Mouse (Mus musculus) midbrain, embryonic 16.5 days (tissue): ENCODE results near the gene Car5b. TPM values are rescaled to one million over a fixed set of nuclear protein-coding genes. Genes with fewer than 3 reads are reported as not detected.

Experiments
- ATAC-seq: fragments of 200-750 bp; cut with Nextera tagmentation; 2 replicates; pipeline ENCODE4 v1.8.0; 2017; ENCODE audit warnings: moderate TSS enrichment
- H3K27ac ChIP-seq: fragments of 300-500 bp; sonication (generic); 2 replicates; pipeline ENCODE4 v1.5.1; 2014; ENCODE audit warnings: mild to moderate bottlenecking, low read length, mixed read lengths
- H3K27me3 ChIP-seq: fragments of 300-500 bp; sonication (generic); 2 replicates; pipeline ENCODE4 v1.6.1; 2014; ENCODE audit warnings: low read depth, low read length, mixed read lengths; ENCODE audit not compliant: control insufficient read depth, insufficient read depth
- H3K36me3 ChIP-seq: fragments of 300-500 bp; sonication (generic); 2 replicates; pipeline ENCODE4 v1.6.1; 2014; ENCODE audit warnings: mild to moderate bottlenecking, low read length, moderate library complexity, mixed read lengths; ENCODE audit not compliant: control insufficient read depth, insufficient read depth
- H3K4me1 ChIP-seq: fragments of 300-500 bp; sonication (generic); 2 replicates; pipeline ENCODE4 v1.6.1; 2014; ENCODE audit warnings: mild to moderate bottlenecking, low read length, mixed read lengths; ENCODE audit not compliant: control insufficient read depth, insufficient read depth
- H3K4me2 ChIP-seq: fragments of 300-500 bp; sonication (generic); 2 replicates; pipeline ENCODE4 v1.6.1; 2014; ENCODE audit warnings: mild to moderate bottlenecking, low read length, mixed read lengths
- H3K4me3 ChIP-seq: fragments of 300-500 bp; sonication (generic); 2 replicates; pipeline ENCODE4 v1.5.1; 2014; ENCODE audit warnings: low read depth, mild to moderate bottlenecking, low read length, moderate library complexity, mixed read lengths
- H3K9ac ChIP-seq: fragments of 300-500 bp; sonication (generic); 2 replicates; pipeline ENCODE4 v1.6.1; 2014; ENCODE audit warnings: low read depth, low read length, mixed read lengths
- H3K9me3 ChIP-seq: fragments of 300-500 bp; sonication (generic); replicated peaks from 2 replicates; pipeline ENCODE4 v1.6.1; 2014; ENCODE audit warnings: mild to moderate bottlenecking, low read length, mixed read lengths; ENCODE audit not compliant: control insufficient read depth, poor library complexity, severe bottlenecking
- WGBS: fragments of 180-500 bp; shearing (Covaris S2); extraction: QIAGEN DNeasy Blood & Tissue Kit; methylation state at CpG from one replicate; pipeline ENCODE4 v1.1.7; 2014; 5-methylcytosine and 5-hydroxymethylcytosine counted together
- polyA plus RNA-seq: library from polyadenylated mRNA; unstranded; fragments of >200 nt; fragmentation: Nextera tagmentation; extraction: Ambion mirVana; gene quantifications from 2 replicates; pipeline ENCODE4 v1.2.1, GENCODE M21; 2015

The Car5b gene
- 0.31 and 0.67 TPM in 2 replicates for polyA plus RNA-seq

DNA sequence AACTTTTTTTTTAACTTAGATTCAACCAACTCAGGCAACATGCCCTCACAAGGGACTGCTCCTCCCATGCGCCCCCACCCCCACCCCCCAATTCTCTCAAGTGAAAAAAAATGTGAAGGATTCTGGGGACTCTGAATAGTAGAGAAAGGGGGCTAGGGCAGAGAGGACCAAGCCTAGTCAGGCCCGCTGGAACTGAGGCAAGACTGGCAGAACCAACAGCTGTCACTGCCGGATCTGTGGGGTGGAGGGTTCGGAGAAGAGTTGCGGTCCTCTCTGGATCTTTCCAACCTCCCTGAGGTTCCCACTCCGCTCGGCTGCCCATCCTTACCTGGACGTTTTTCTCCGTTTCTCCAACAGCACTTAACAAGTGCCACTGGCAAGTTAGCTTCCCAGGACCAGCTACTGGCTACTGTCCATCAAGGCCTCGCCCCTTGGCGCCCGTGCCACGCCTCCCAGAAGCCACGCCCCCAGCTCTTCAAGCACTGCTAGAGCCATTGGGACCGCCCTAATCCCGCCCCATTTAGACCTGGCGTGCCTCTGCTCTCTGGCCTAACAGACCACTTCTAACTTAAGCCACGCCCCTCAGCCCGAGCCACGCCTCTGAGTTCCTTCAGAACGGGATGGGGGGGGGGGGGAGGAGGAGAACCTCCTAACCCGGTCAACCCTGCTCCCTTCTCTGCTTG, at the start of gene Car5b:
TSS of gene Car5b (minus strand) at position 391 of the 683 bp plus-strand sequence.
- ATAC-seq, result peak; percentile 90
- Histone ChIP-seq H3K4me2 (peak within 1 kb of the TSS; percentile 56), H3K27ac (no peak within 1 kb of the TSS), H3K4me1 (no peaks in the 10 kb centered on the region), H3K9me3 (no peaks in the 10 kb centered on the region), H3K4me3 (peak within 1 kb of the TSS; percentile 27), H3K36me3 (no peaks in the 10 kb centered on the region), H3K27me3 (peaks cover 3% of the 10 kb centered on the region; the same call in 1 of the 2 replicates), H3K9ac (no peak within 1 kb of the TSS)
- WGBS, result 14% methylated on average over 16 of the region's 22 CpGs

DNA sequence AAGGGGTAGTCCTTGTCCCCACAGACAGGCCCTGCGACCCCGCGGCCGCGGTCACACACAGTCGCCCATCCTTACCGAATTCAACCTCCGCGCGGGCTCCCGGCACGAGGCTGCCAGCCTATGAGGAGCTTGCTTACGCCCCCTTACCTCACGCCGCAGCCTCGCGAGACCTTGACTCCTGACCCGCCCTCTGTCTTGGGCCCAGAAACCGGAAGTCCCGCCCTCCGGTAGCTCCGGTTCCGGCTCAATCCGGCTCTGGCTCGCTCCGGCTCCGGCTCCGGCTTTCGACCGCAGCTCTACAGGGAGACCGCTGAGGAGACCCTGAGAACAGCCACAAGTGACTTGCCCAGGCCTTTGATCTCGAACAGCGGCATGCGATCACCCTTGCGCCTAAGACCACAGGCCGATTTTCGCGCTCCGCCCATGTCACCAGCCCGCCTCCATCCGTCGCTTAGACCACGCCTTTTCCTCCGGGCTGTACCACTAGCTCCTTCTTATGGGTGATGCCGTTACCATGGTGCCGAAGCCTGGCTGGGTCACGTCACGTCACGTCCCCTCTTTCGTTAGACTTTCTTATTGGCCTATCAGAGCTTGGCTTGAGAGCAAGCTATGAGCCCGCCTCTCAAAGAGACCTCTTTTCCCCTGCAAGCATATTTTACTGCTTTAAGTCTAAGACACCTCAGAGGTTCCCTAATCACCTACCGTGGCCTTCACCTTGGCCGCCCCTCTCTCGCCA, 48.4 kb upstream of the Car5b start, which contains the start of gene Siah1b:
TSS of gene Siah1b (minus strand) at position 454 of the 736 bp plus-strand sequence.
- WGBS, result 22% methylated on average over 51 of the region's 54 CpGs
- Histone ChIP-seq H3K4me2 (peak within 1 kb of the TSS; percentile 87), H3K27me3 (no peaks in the 10 kb centered on the region; the same call in none of the 2 replicates), H3K9me3 (no peaks in the 10 kb centered on the region), H3K27ac (peak within 1 kb of the TSS; percentile 91), H3K4me1 (no peaks in the 10 kb centered on the region; the same call in 1 of the 2 replicates), H3K36me3 (no peaks in the 10 kb centered on the region), H3K4me3 (peak within 1 kb of the TSS; percentile 51), H3K9ac (peak within 1 kb of the TSS; percentile 65; the same call in 1 of the 2 replicates)
- ATAC-seq, result peak; percentile 99

DNA sequence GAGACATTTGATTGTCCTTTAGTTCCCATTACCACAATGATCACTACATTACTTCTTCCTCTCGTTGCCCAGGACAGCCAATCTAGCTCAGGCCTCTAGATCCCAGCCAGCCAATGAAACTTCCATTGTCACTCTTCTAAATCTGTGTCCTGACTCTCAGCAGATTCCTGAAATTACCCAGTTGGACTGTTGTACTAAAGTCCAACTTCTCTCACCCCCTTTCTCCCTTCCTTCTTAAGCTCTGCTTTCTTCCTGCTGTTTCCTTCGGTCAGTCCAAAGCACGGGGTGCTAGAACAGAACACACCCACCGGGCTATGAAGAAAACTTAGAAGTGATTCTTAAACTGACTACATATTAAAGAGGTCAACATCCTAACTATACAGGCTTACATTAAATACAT, 41.2 kb upstream of the Car5b start:
- WGBS, result 83% methylated on average over 4 of the region's 4 CpGs

DNA sequence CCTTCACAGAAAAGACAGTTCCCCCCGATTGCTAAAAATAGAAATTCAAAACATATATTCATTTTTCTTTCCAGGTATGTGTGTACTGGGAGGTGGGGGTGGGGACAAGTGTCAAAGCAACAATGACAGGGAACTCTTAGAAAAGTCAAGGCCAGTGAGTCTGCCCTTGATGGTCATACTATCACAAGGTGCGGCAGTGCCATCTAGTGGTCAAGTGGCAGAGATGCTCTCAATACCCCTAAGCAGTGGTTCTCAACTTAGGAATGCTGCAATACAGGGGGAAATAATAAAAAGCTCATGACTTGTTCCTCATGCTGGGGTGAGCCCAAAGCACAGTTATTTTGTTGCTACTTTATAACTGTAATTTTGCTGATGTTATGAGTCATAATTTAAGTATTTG, 38.4 kb upstream of the Car5b start:
- Histone ChIP-seq H3K27ac (no peak overlapping the region), H3K27me3 (no peaks in the 10 kb centered on the region), H3K4me1 (no peaks in the 10 kb centered on the region), H3K4me2 (no peak overlapping the region), H3K9ac (no peak overlapping the region), H3K9me3 (no peaks in the 10 kb centered on the region), H3K36me3 (no peaks in the 10 kb centered on the region), H3K4me3 (no peak overlapping the region)
- WGBS, result 14% methylated on average over 2 of the region's 2 CpGs
- peak; percentile 66; the same call in 1 of the 2 replicates for ATAC-seq

More for the DNA sequence above, 41.2 kb upstream of the Car5b start:
- Histone ChIP-seq H3K4me3 (no peak overlapping the region), H3K9ac (no peak overlapping the region), H3K36me3 (no peaks in the 10 kb centered on the region), H3K27me3 (no peaks in the 10 kb centered on the region), H3K4me2 (no peak overlapping the region), H3K27ac (no peak overlapping the region), H3K9me3 (no peaks in the 10 kb centered on the region), H3K4me1 (no peaks in the 10 kb centered on the region)
- no peak for ATAC-seq

DNA sequence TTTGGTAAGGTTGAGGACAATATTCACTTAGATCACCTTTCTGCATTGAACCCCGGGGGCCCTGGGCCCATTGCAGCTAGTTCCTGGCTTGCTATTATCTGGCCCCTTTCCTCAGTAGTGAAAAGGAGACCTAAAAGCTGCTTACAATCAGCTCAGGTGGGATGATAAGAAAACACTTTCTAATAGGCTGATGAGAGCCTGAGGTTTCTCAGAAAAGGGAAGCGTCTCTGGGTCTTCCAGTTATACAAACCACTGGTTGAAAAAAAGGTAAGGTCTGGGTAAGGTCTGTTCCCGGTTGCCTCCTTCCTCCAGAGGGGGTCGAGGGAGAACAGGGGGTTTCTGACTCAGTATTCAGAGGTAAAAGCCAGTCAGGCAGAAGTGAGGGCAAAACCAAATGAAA, 31.3 kb upstream of the Car5b start:
- Histone ChIP-seq H3K27me3 (no peaks in the 10 kb centered on the region; the same call in none of the 2 replicates), H3K9ac (no peak overlapping the region), H3K36me3 (no peaks in the 10 kb centered on the region), H3K4me3 (no peak overlapping the region), H3K4me1 (no peaks in the 10 kb centered on the region), H3K27ac (no peak overlapping the region), H3K4me2 (no peak overlapping the region), H3K9me3 (no peaks in the 10 kb centered on the region)
- WGBS, result 71% methylated on average over 4 of the region's 4 CpGs
- no peak for ATAC-seq

DNA sequence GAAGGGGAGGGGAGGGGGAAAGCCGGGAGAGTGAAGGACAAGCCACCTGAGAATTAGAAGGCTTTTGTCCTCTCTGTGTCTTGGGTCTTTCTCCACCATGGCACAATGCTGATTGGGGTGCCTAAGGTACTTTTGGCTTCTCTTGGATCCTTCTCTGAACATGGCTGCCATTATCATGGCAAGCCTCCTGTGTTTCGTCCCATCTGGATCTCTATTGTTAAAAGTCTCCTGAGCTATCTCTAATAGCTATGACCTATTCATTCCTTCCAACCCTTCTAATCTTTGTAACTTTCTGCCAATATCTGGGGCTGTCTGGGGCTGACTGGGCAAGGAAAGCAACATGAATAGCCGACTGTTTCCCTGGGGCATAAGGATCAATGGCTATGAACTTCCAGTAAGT, 30.7 kb upstream of the Car5b start:
- Histone ChIP-seq H3K36me3 (no peaks in the 10 kb centered on the region), H3K27me3 (no peaks in the 10 kb centered on the region; the same call in none of the 2 replicates), H3K9ac (no peak overlapping the region), H3K4me1 (no peaks in the 10 kb centered on the region), H3K9me3 (no peaks in the 10 kb centered on the region), H3K4me3 (no peak overlapping the region), H3K4me2 (no peak overlapping the region), H3K27ac (no peak overlapping the region)
- WGBS, result 90% methylated on average over 3 of the region's 3 CpGs
- ATAC-seq, result no peak

DNA sequence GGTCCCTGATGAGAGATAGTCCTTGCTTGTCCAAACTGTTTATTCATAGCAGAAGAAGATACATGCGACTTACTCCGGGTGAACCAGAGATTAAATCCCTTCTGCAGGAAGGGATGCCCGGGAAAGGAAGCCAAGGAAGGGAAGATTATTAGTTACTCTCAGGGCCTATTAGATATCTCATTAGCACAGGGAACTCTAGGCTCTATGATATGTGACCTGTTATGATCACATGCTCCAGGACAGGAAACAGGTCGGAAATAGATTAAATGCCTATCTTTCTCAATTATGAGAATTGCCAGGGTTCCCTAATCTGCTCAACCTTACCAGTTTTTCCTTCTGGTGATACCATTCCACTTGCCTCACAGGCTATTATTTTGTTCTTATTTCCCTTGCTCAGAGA, 27.9 kb upstream of the Car5b start:
- Histone ChIP-seq H3K27ac (no peak overlapping the region), H3K9ac (no peak overlapping the region), H3K4me2 (no peak overlapping the region), H3K36me3 (no peaks in the 10 kb centered on the region), H3K4me3 (no peak overlapping the region), H3K9me3 (no peaks in the 10 kb centered on the region), H3K4me1 (no peaks in the 10 kb centered on the region), H3K27me3 (no peaks in the 10 kb centered on the region; the same call in none of the 2 replicates)
- WGBS, result 93% methylated on average over 4 of the region's 4 CpGs
- ATAC-seq, result no peak

DNA sequence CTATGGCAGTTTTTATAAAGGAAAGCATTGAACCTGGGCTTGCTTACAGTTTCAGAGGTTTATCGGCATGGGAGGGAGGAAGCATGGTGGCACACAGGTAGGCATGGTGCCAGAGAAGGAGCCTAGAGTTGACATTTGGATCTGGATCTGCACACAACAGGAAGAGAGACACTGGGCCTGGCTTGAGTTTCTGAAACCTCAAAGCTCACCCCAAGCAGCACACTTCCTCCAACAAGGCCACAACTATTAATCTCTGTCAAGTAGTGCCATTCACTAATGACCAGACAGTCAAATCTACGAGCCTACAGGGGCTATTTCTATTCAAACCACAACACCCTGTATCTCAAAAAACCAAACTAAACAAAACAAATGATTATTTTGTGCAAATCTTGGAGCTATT, 18.9 kb upstream of the Car5b start:
- Histone ChIP-seq H3K9ac (no peak overlapping the region), H3K4me1 (no peaks in the 10 kb centered on the region), H3K36me3 (no peaks in the 10 kb centered on the region), H3K27ac (no peak overlapping the region), H3K4me3 (no peak overlapping the region), H3K27me3 (no peaks in the 10 kb centered on the region; the same call in 1 of the 2 replicates), H3K4me2 (no peak overlapping the region), H3K9me3 (no peaks in the 10 kb centered on the region)
- WGBS, result 76% methylated on average over 2 of the region's 2 CpGs
- ATAC-seq, result no peak

DNA sequence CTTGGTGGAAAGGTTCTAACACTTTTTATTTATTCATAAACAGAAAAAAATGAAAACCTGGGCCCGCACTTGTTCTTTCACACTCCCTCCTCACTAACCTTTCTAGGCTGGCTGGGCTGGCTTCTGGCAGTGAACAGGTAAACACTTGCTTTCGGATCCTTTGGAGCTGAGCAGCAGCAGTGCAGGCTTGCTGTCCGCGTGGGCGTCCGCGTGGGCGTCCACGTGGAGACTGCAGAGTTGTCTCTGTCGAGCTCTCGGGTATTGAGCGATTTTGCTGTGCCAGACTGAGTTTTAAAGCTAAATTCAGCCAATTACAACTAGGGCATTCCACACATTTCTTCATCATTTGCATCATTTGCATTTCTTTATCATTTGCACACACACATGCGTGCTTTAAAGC, 14.3 kb upstream of the Car5b start:
- no peak overlapping the region for H3K27ac ChIP-seq
- no peaks in the 10 kb centered on the region for H3K36me3 ChIP-seq
- H3K9ac ChIP-seq, result no peak overlapping the region
- no peaks in the 10 kb centered on the region for H3K4me1 ChIP-seq
- H3K9me3 ChIP-seq, result no peaks in the 10 kb centered on the region
- no peaks in the 10 kb centered on the region for H3K27me3 ChIP-seq
- H3K4me3 ChIP-seq, result no peak overlapping the region
- 71% methylated on average over 13 of the region's 13 CpGs for WGBS
- no peak for ATAC-seq
- H3K4me2 ChIP-seq, result no peak overlapping the region
